Mouse (Mus musculus): ENCODE data around the gene Kank1.

DNA sequence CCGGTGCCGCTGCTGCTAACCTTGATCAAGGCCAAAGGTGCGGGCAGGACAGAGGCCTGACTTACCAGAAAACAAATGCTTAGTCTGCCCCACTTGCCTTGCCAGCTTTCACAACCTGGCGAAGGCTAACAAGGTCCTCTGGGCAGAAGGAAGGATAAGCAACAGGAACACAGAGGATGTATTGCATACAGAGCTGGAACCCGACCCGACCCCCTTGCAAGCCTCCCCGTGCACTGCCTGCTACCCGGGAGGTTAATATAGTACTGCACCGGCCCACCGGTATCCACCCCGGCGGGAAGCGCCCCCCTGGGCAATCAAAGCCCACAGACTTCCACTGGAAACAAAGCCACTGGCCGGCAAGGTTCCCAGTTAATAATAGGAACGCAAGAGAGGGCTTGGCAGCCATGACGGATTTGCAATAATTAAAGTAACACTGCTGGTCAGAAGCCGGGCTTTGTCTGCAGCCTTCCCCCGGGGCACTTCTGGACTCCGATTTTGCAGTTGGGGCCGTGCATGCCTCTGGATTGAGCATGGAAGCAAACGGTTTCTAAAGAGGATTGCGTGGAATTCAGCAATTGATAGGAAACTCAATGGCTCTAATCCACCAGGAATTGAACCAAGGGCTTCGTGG is 28.9 kb upstream of the Kank1 start:
- TF ChIP-seq CTCF (IDR thresholded peaks at IDR 0.05; ENCODE audit: borderline replicate concordance, insufficient read depth, low read length) = no peak
- no peak for TF ChIP-seq POLR2A (IDR thresholded peaks at IDR 0.05; ENCODE audit: low read depth, low read length)

Data from embryonic fibroblast, embryonic 13.5 days (primary cell).